Mouse (Mus musculus): ENCODE measurements around the gene Rrp36.

The Rrp36 gene

GRCm38 (mm10) chr17:46673850-46674529 is at the start of gene Rrp36:
TSS of gene Rrp36 (minus strand) at chr17:46674352.
- peak; percentile 79 to 85 for DNase-seq (ENCODE audit: low spot score in 2 of 2)

- no peak for DNase-seq (ENCODE audit: low spot score in 2 of 2)
Observed at GRCm38 (mm10) chr17:46721077-46721476, 46.9 kb upstream of the Rrp36 start.

GRCm38 (mm10) chr17:46714756-46715481 is 40.8 kb upstream of the Rrp36 start:
- no peak for DNase-seq (ENCODE audit: low spot score in 2 of 2)

GRCm38 (mm10) chr17:46713849-46714248 is 39.7 kb upstream of the Rrp36 start:
- no peak for DNase-seq (ENCODE audit: low spot score in 2 of 2)

GRCm38 (mm10) chr17:46712442-46712841 is 38.3 kb upstream of the Rrp36 start:
- no peak for DNase-seq (ENCODE audit: low spot score in 2 of 2)

- peak in 1 of 2 experiments; percentile 34 for DNase-seq (ENCODE audit: low spot score in 2 of 2)
Observed at GRCm38 (mm10) chr17:46711612-46712271, 37.6 kb upstream of the Rrp36 start.

- peak; percentile 87 to 88 for DNase-seq (ENCODE audit: low spot score in 2 of 2)
Observed at GRCm38 (mm10) chr17:46710959-46711597, 36.9 kb upstream of the Rrp36 start, which contains the start of gene Pex6. TSS of gene Pex6 (plus strand) at chr17:46711463.

GRCm38 (mm10) chr17:46706375-46707089 is 32.4 kb upstream of the Rrp36 start:
- DNase-seq (ENCODE audit: low spot score in 2 of 2) = no peak

GRCm38 (mm10) chr17:46704887-46705835 is 31.0 kb upstream of the Rrp36 start, which contains the start of gene Ppp2r5d:
TSS of gene Ppp2r5d (minus strand) at chr17:46705111.
- peak; percentile 96 for DNase-seq (ENCODE audit: low spot score in 2 of 2)

GRCm38 (mm10) chr17:46703971-46704886 is 30.1 kb upstream of the Rrp36 start:
- DNase-seq (ENCODE audit: low spot score in 2 of 2) = peak in 1 of 2 experiments; percentile 20

GRCm38 (mm10) chr17:46702506-46702905 is 28.4 kb upstream of the Rrp36 start:
- DNase-seq (ENCODE audit: low spot score in 2 of 2) = no peak

GRCm38 (mm10) chr17:46702100-46702499 is 27.9 kb upstream of the Rrp36 start:
- DNase-seq (ENCODE audit: low spot score in 2 of 2) = no peak

GRCm38 (mm10) chr17:46701489-46701888 is 27.3 kb upstream of the Rrp36 start:
- no peak for DNase-seq (ENCODE audit: low spot score in 2 of 2)

GRCm38 (mm10) chr17:46699912-46700311 is 25.8 kb upstream of the Rrp36 start:
- DNase-seq (ENCODE audit: low spot score in 2 of 2) = no peak

GRCm38 (mm10) chr17:46699245-46699644 is 25.1 kb upstream of the Rrp36 start:
- no peak for DNase-seq (ENCODE audit: low spot score in 2 of 2)

- DNase-seq (ENCODE audit: low spot score in 2 of 2) = no peak
Observed at GRCm38 (mm10) chr17:46698515-46698914, 24.4 kb upstream of the Rrp36 start.

GRCm38 (mm10) chr17:46694517-46695063 is 20.4 kb upstream of the Rrp36 start:
- DNase-seq (ENCODE audit: low spot score in 2 of 2) = no peak

GRCm38 (mm10) chr17:46691390-46691789 is 17.2 kb upstream of the Rrp36 start:
- no peak for DNase-seq (ENCODE audit: low spot score in 2 of 2)

- no peak for DNase-seq (ENCODE audit: low spot score in 2 of 2)
Observed at GRCm38 (mm10) chr17:46690665-46691064, 16.5 kb upstream of the Rrp36 start.
